Mouse (Mus musculus): ENCODE data around the gene Tmem11.

DNA sequence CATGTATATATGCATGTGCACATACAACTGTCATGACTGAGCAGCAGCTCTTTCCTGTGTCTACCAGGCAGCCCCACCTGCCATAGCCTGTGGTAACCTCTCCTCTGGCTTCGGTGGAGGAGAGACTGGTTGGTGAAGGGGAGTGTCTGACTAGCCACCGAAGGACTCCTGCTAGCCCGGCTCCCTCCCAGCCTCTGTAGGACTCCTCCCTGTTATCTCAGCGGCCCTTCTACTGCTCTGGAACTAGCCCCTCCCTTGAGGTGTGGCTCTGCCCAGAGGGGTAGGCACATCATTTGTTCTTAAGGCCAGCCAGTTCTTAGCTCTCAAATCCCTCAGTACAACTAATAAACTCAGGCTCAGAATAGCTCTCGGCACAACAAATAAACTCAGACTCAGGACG, 45.4 kb upstream of the Tmem11 start:
- TF ChIP-seq CTCF (IDR thresholded peaks at IDR 0.05; ENCODE audit: control insufficient read depth, insufficient read depth, insufficient replicate concordance, low read depth, low read length) (no peak), POLR2A (IDR thresholded peaks at IDR 0.05; ENCODE audit: control insufficient read depth, low read depth, low read length) (no peak)
